In the genomic region with DNA sequence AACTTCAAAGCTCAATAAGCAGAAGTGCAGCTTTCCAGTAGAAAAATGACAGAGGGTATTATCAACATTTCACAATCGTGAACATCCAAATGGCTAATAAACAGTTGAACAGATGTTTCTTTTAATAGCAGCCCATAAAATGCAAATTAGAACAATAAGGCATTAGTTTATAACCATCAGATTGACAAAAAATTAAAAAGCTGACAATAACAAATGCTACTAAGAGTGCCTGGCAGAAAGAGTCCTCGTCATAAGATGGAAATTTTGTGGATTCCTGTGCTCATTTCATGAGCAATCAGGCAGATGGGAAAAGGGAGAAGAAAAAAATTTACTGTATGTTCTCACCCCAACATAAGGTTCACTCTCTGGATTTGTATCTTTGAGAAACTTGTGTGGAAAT, we compare ENCODE assay signal across 11 mouse cellular contexts.
"Had no signal": no experiment of that assay in that cellular context is flagged by ENCODE, and none has a peak within 500 bp of the region (broad histone marks: within the 10 kb centered on the region; RNA-seq: fewer than 3 reads in every experiment).

No protein-coding gene starts in this region.

- H3K4me3 ChIP-seq: limb, embryonic 15.5 days; liver, embryonic 12.5 days; lung, embryonic 15.5 days; midbrain, embryonic 12.5 days had no signal

- H3K36me3 ChIP-seq: limb, embryonic 15.5 days; liver, embryonic 12.5 days; lung, embryonic 15.5 days; midbrain, embryonic 12.5 days had no signal

- H3K27ac ChIP-seq: limb, embryonic 15.5 days; liver, embryonic 12.5 days; lung, embryonic 15.5 days; midbrain, embryonic 12.5 days had no signal

- H3K9me3 ChIP-seq: limb, embryonic 15.5 days; lung, embryonic 15.5 days; midbrain, embryonic 12.5 days had no signal

- ATAC-seq: intestine, postnatal 0 days; liver, embryonic 12.5 days; midbrain, embryonic 16.5 days had no signal

- H3K27me3 ChIP-seq: limb, embryonic 15.5 days; liver, embryonic 12.5 days; lung, embryonic 15.5 days; midbrain, embryonic 12.5 days had no signal

- H3K4me2 ChIP-seq: limb, embryonic 15.5 days; liver, embryonic 12.5 days; lung, embryonic 15.5 days; midbrain, embryonic 12.5 days had no signal

- H3K4me1 ChIP-seq: limb, embryonic 15.5 days; liver, embryonic 12.5 days; lung, embryonic 15.5 days; midbrain, embryonic 12.5 days had no signal

- DNase-seq: kidney, adult 8-10 months; kidney, postnatal 25 days; right cerebral cortex, postnatal 4 days; spleen, adult 18-20 months; thymus, postnatal 36 days had no signal

- H3K9ac ChIP-seq: limb, embryonic 15.5 days; liver, embryonic 12.5 days; lung, embryonic 15.5 days; midbrain, embryonic 12.5 days had no signal
